Mouse (Mus musculus) heart, postnatal 0 days (tissue): ENCODE measurements around the gene Ccdc189.

Experiments used
- CTCF ChIP-seq: IDR thresholded peaks from 2 replicates; pipeline ENCODE4 v1.5.1; 2016; ENCODE audit warnings: antibody characterized with exemption, control low read depth, low read depth
- EP300 ChIP-seq: IDR thresholded peaks from 2 replicates; pipeline ENCODE4 v1.6.1; 2016; ENCODE audit warnings: antibody characterized with exemption, low read depth

GRCm38 (mm10) chr7:127587196-127587595 lies 1.2 kb downstream of the Ccdc189 start:
- TF ChIP-seq CTCF (no peak), EP300 (no peak)
